15 mouse cellular contexts compared by ENCODE assay signal in the genomic region with DNA sequence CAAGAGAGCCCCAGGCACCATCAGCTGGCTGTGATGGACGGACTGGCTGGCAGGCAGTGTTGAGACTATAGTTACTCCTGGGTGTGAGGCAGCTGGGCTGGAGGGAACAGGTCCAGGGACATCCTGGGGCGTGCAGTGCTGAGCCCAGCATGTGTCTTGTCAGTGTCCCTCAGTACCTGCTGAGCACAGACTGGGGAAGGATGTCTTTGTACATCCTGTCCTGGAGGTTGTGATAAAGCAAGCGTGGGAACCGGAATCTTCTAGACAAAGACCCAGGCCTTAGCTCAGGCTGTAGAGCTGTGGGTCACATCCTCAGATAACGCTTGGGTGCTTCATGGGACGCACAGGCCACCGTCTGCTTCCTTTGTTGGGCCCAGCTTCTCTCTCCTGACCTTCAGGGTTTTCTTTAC. TPM values are rescaled to one million over a fixed set of nuclear protein-coding genes. Genes with fewer than 3 reads are reported as not detected.
DNase-seq lines count a peak whose midpoint lies in the region; ATAC-seq and TF ChIP-seq lines count a peak whose summit lies in the region.
"Had no signal": no experiment of that assay in that cellular context is flagged by ENCODE, and none has a peak within 500 bp of the region (broad histone marks: within the 10 kb centered on the region; RNA-seq: fewer than 3 reads in every experiment).

No protein-coding gene starts in this region.

- H3K36me3 ChIP-seq in heart, embryonic 13.5 days: no peaks in the 10 kb centered on the region
- H3K36me3 ChIP-seq in megakaryocyte, embryonic 14.5 days (replicated peaks; ENCODE audit: low read length): no peaks in the 10 kb centered on the region
- no peaks in the 10 kb centered on the region for H3K36me3 ChIP-seq in liver, embryonic 16.5 days (ENCODE audit: control insufficient read depth, insufficient read depth)
- no peaks in the 10 kb centered on the region for H3K36me3 ChIP-seq in thymus, adult 2 months (ENCODE audit: control insufficient read depth, insufficient read depth, low read length)
- H3K36me3 ChIP-seq: embryonic facial prominence, embryonic 13.5 days had no signal

- TF ChIP-seq POLR2A in thymus, adult 2 months (IDR thresholded peaks at IDR 0.05; ENCODE audit: control insufficient read depth, extremely low read depth, insufficient read depth, low read length, poor library complexity): no peak

- no peaks in the 10 kb centered on the region for H3K9me3 ChIP-seq in heart, embryonic 13.5 days
- no peaks in the 10 kb centered on the region for H3K9me3 ChIP-seq in megakaryocyte, embryonic 14.5 days
- H3K9me3 ChIP-seq in liver, embryonic 16.5 days (replicated peaks; ENCODE audit: control insufficient read depth, low read length): no peaks in the 10 kb centered on the region
- H3K9me3 ChIP-seq: embryonic facial prominence, embryonic 13.5 days had no signal

- DNase-seq in heart, postnatal 10 days: no peak
- DNase-seq in thymus, postnatal 36 days: no peak
- DNase-seq in cerebellum, adult 11-12 months: no peak
- DNase-seq in thymus, adult 2 months: no peak
- DNase-seq: adrenal gland, postnatal 36 days; cerebellum, adult 9-10 months; gastrocnemius, postnatal 36 days; thymus, postnatal 25 days had no signal

- 52% methylated on average over 7 of the region's 7 CpGs for WGBS in heart, embryonic 13.5 days
- WGBS in liver, embryonic 16.5 days (ENCODE audit: insufficient replicate concordance): 32% methylated on average over 7 of the region's 7 CpGs
- WGBS in thymus, adult 2 months: 91% methylated on average over 7 of the region's 7 CpGs

- no peak overlapping the region for H3K9ac ChIP-seq in heart, embryonic 13.5 days
- H3K9ac ChIP-seq in liver, embryonic 16.5 days (ENCODE audit: low read depth, low read length): no peak overlapping the region

- no peak for ATAC-seq in heart, embryonic 13.5 days (ENCODE audit: extremely low read depth, insufficient number of reproducible peaks, low FRiP score, low TSS enrichment)
- no peak for ATAC-seq in megakaryocyte, adult 5-6 weeks (ENCODE audit: poor library complexity, severe bottlenecking)
- ATAC-seq in liver, embryonic 16.5 days (ENCODE audit: low read depth): peak; percentile 65
- ATAC-seq: inflammation-experienced regulatory T-cells, adult 6 months had no signal

- no peak overlapping the region for H3K4me2 ChIP-seq in heart, embryonic 13.5 days
- H3K4me2 ChIP-seq in liver, embryonic 16.5 days (ENCODE audit: low read depth, low read length): no peak overlapping the region
- H3K4me2 ChIP-seq: embryonic facial prominence, embryonic 13.5 days had no signal

- peaks cover 78% of the 10 kb centered on the region for H3K27me3 ChIP-seq in heart, embryonic 13.5 days (replicated peaks)
- peaks cover 87% of the 10 kb centered on the region for H3K27me3 ChIP-seq in megakaryocyte, embryonic 14.5 days (replicated peaks)
- peaks cover 7% of the 10 kb centered on the region; the same call in 1 of the 2 replicates for H3K27me3 ChIP-seq in liver, embryonic 16.5 days (ENCODE audit: control insufficient read depth, insufficient read depth, low read depth, low read length)
- H3K27me3 ChIP-seq in thymus, adult 2 months (ENCODE audit: control insufficient read depth, insufficient read depth, low read length): no peaks in the 10 kb centered on the region

- TF ChIP-seq CTCF in thymus, adult 2 months (IDR thresholded peaks at IDR 0.05; ENCODE audit: borderline replicate concordance, control insufficient read depth, extremely low read depth, insufficient read depth, low read length, poor library complexity): no peak

- H3K4me3 ChIP-seq in heart, embryonic 13.5 days: no peak overlapping the region
- H3K4me3 ChIP-seq in megakaryocyte, embryonic 14.5 days (replicated peaks): peak overlapping the region; percentile 69
- H3K4me3 ChIP-seq in liver, embryonic 16.5 days (ENCODE audit: low read depth, low read length): no peak overlapping the region
- no peak overlapping the region for H3K4me3 ChIP-seq in thymus, adult 2 months (ENCODE audit: control insufficient read depth, insufficient read depth, low read length)
- H3K4me3 ChIP-seq: embryonic facial prominence, embryonic 13.5 days had no signal

- intact Hi-C loops in heart, postnatal 10 days (cut with DNase I): no loop called here

- H3K4me1 ChIP-seq in heart, embryonic 13.5 days: peaks cover 24% of the 10 kb centered on the region
- H3K4me1 ChIP-seq in megakaryocyte, embryonic 14.5 days: peaks cover 34% of the 10 kb centered on the region
- H3K4me1 ChIP-seq in liver, embryonic 16.5 days (ENCODE audit: control insufficient read depth, low read depth, low read length): no peaks in the 10 kb centered on the region
- H3K4me1 ChIP-seq in thymus, adult 2 months (replicated peaks; ENCODE audit: control insufficient read depth, insufficient read depth, low read length): peaks cover 20% of the 10 kb centered on the region

- peak overlapping the region; percentile 59; the same call in 1 of the 2 replicates for H3K27ac ChIP-seq in heart, embryonic 13.5 days (replicated peaks)
- no peak overlapping the region for H3K27ac ChIP-seq in liver, embryonic 16.5 days (ENCODE audit: low read length)
- no peak overlapping the region for H3K27ac ChIP-seq in thymus, adult 2 months (ENCODE audit: control insufficient read depth, insufficient read depth, low read length)
- H3K27ac ChIP-seq: embryonic facial prominence, embryonic 13.5 days had no signal

RNA-seq across cellular contexts. Expression of a gene that starts 15.7 kb away (rescaled TPM):
- polyA plus RNA-seq in heart, embryonic 13.5 days (2015; fragmentation: Nextera tagmentation; extraction: Ambion mirVana): 1.1 and 1.4 TPM in 2 replicates
- total RNA-seq in heart, postnatal 10 days (2021): 1 to 10 TPM; 1.2 to 1.3 TPM
- polyA plus RNA-seq in megakaryocyte, embryonic 14.5 days (2012; ENCODE audit: insufficient read depth, low replicate concordance): not detected in 2 replicates
- total RNA-seq in megakaryocyte, adult 5-6 weeks (2015): not detected in 2 replicates
- not detected in 2 replicates for total RNA-seq in megakaryocyte, adult 5-6 weeks (2017)
- 0.09 and 0.19 TPM in 2 replicates for polyA plus RNA-seq in liver, embryonic 16.5 days (2015; fragmentation: Nextera tagmentation; extraction: Ambion mirVana)
- polyA plus RNA-seq in thymus, adult 2 months (2012; rRNA removed): 0.59 and 0.64 TPM in 2 replicates

RNA-seq across cellular contexts. Expression of a gene that starts 33.2 kb away (rescaled TPM):
- 32.0 and 32.9 TPM in 2 replicates for polyA plus RNA-seq in heart, embryonic 13.5 days (2015; fragmentation: Nextera tagmentation; extraction: Ambion mirVana)
- 100 to 1,000 TPM; 168 to 172 TPM for total RNA-seq in heart, postnatal 10 days (2021)
- polyA plus RNA-seq in megakaryocyte, embryonic 14.5 days (2012; ENCODE audit: insufficient read depth, low replicate concordance): 9.2 and 14.0 TPM in 2 replicates
- 0.69 and 3.7 TPM in 2 replicates for total RNA-seq in megakaryocyte, adult 5-6 weeks (2015)
- total RNA-seq in megakaryocyte, adult 5-6 weeks (2017): 0.66 and 0.77 TPM in 2 replicates
- 4.6 and 5.8 TPM in 2 replicates for polyA plus RNA-seq in liver, embryonic 16.5 days (2015; fragmentation: Nextera tagmentation; extraction: Ambion mirVana)
- 37.5 and 49.3 TPM in 2 replicates for polyA plus RNA-seq in thymus, adult 2 months (2012; rRNA removed)
- total RNA-seq: monocyte, adult 5-6 weeks had no signal

RNA-seq across cellular contexts. Expression of a gene that starts 50.1 kb away (rescaled TPM):
- 207 and 228 TPM in 2 replicates for polyA plus RNA-seq in heart, embryonic 13.5 days (2015; fragmentation: Nextera tagmentation; extraction: Ambion mirVana)
- total RNA-seq in heart, postnatal 10 days (2021): 100 to 1,000 TPM; 104 to 117 TPM
- 29.9 and 116 TPM in 2 replicates for polyA plus RNA-seq in megakaryocyte, embryonic 14.5 days (2012; ENCODE audit: insufficient read depth, low replicate concordance)
- 90.4 and 95.8 TPM in 2 replicates for total RNA-seq in megakaryocyte, adult 5-6 weeks (2015)
- total RNA-seq in megakaryocyte, adult 5-6 weeks (2017): 102 and 115 TPM in 2 replicates
- 103 and 104 TPM in 2 replicates for polyA plus RNA-seq in liver, embryonic 16.5 days (2015; fragmentation: Nextera tagmentation; extraction: Ambion mirVana)
- polyA plus RNA-seq in thymus, adult 2 months (2012; rRNA removed): 87.4 and 89.5 TPM in 2 replicates
